Mouse (Mus musculus): Measurements from ENCODE around the gene Cftr. TPM values are rescaled to one million over a fixed set of nuclear protein-coding genes. Genes with fewer than 3 reads are reported as not detected.

Cftr gene
- 9.4 TPM for polyA plus RNA-seq (2014; fragmentation: Illumina TruSeq; extraction: RNeasy Lipid Tissue Mini Kit (QIAGEN cat#74804); ENCODE audit: low read depth, low replicate concordance)

GRCm38 (mm10) chr6:18170311-18170922, at the start of gene Cftr:
Gene Cftr, plus strand, starts transcription at chr6:18170687.

Other genes with a start within 250 kb of the Cftr start
- gene Wnt2, start 140.1 kb upstream of the Cftr start, polyA plus RNA-seq (2014; fragmentation: Illumina TruSeq; extraction: RNeasy Lipid Tissue Mini Kit (QIAGEN cat#74804); ENCODE audit: low read depth, low replicate concordance) = 0.32 TPM
- gene Asz1, start 61.6 kb upstream of the Cftr start, polyA plus RNA-seq (2014; fragmentation: Illumina TruSeq; extraction: RNeasy Lipid Tissue Mini Kit (QIAGEN cat#74804); ENCODE audit: low read depth, low replicate concordance) = not detected

Data from kidney, adult 10 weeks (tissue).